Mouse (Mus musculus) stomach, postnatal 0 days (tissue): Measurements from ENCODE around the gene Olfr251.
"Not testable (repeated sequence)": the region's sequence is repeated elsewhere in the genome, so short reads cannot be mapped to it uniquely, and the experiment has no call there.

Experiments
- CTCF ChIP-seq: IDR thresholded peaks from 2 replicates; pipeline ENCODE4 v1.5.1; 2016; ENCODE audit warnings: antibody characterized with exemption, low read depth, mild to moderate bottlenecking, moderate library complexity
- EP300 ChIP-seq: optimal IDR thresholded peaks from 2 replicates; pipeline ENCODE3; 2016; ENCODE audit warnings: antibody characterized with exemption

- not testable (repeated sequence) for TF ChIP-seq CTCF, EP300
Measured at GRCm38 (mm10) chr9:38407502-38407901, 30.6 kb downstream of the Olfr251 start.
